Mouse (Mus musculus) midbrain, embryonic 13.5 days (tissue): ENCODE data around the gene Klhl21. TPM values are rescaled to one million over a fixed set of nuclear protein-coding genes. Genes with fewer than 3 reads are reported as not detected.

ENCODE experiments used
- ATAC-seq: fragments of 200-750 bp; cut with Nextera tagmentation; 2 replicates; pipeline ENCODE4 v1.8.0; 2017; ENCODE audit warnings: mild to moderate bottlenecking, moderate TSS enrichment, moderate library complexity
- H3K27ac ChIP-seq: fragments of 300-500 bp; sonication (generic); 2 replicates; pipeline ENCODE4 v1.5.1; 2015; ENCODE audit warnings: inconsistent platforms, mild to moderate bottlenecking, moderate library complexity
- H3K27me3 ChIP-seq: fragments of 300-500 bp; sonication (generic); 2 replicates; pipeline ENCODE4 v1.6.1; 2015; ENCODE audit warnings: mild to moderate bottlenecking, inconsistent platforms
- H3K36me3 ChIP-seq: fragments of 300-500 bp; sonication (generic); 2 replicates; pipeline ENCODE4 v1.6.1; 2015; ENCODE audit warnings: mild to moderate bottlenecking, inconsistent platforms
- H3K4me1 ChIP-seq: fragments of 300-500 bp; sonication (generic); replicated peaks from 2 replicates; pipeline ENCODE4 v1.6.1; 2015; ENCODE audit warnings: inconsistent platforms
- H3K4me2 ChIP-seq: fragments of 300-500 bp; sonication (generic); replicated peaks from 2 replicates; pipeline ENCODE4 v1.6.1; 2015; ENCODE audit warnings: moderate library complexity, mild to moderate bottlenecking, inconsistent platforms
- H3K4me3 ChIP-seq: fragments of 300-500 bp; sonication (generic); replicated peaks from 2 replicates; pipeline ENCODE4 v1.5.1; 2015; ENCODE audit warnings: mild to moderate bottlenecking, inconsistent platforms
- H3K9ac ChIP-seq: fragments of 300-500 bp; sonication (generic); replicated peaks from 2 replicates; pipeline ENCODE4 v1.6.1; 2015; ENCODE audit warnings: mild to moderate bottlenecking, inconsistent platforms
- H3K9me3 ChIP-seq: fragments of 300-500 bp; sonication (generic); 2 replicates; pipeline ENCODE4 v1.6.1; 2016; ENCODE audit warnings: mild to moderate bottlenecking, inconsistent platforms
- WGBS: fragments of 180-500 bp; shearing (Covaris S2); methylation state at CpG from one replicate; pipeline ENCODE4 v1.1.7; 2015; 5-methylcytosine and 5-hydroxymethylcytosine counted together
- polyA plus RNA-seq: library from polyadenylated mRNA; unstranded; fragments of >200 nt; fragmentation: Nextera tagmentation; extraction: Ambion mirVana; gene quantifications from 2 replicates; pipeline ENCODE4 v1.2.1, GENCODE M21; 2015

Gene Klhl21
- polyA plus RNA-seq, 1 experiment from 2014 or later = 3.0 TPM

DNA sequence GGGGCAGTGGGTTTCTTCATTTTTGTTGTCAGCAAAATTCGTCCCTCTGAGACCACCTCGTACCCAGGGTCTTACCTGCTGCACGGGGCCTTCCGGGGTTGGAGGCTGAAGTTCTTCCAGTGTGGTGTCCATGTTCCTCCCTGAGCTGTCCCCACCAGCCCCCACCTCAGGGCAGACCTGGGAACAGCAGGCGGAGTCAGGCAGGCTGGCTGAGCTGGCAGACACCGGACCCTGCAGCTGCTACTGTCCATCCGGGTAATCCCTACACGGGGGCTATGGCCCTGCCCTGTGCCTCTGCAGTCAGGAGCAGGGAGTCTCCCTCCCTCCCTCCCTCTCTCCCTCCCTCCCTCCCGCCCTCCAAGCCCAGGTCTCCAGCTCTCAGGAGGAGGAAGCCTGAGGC lies 25.0 kb upstream of the Klhl21 start:
- Histone ChIP-seq H3K27me3 (no peaks in the 10 kb centered on the region), H3K36me3 (peaks cover 35% of the 10 kb centered on the region), H3K4me1 (peaks cover 26% of the 10 kb centered on the region), H3K4me2 (no peak overlapping the region), H3K27ac (no peak overlapping the region; the same call in 1 of the 2 replicates), H3K9me3 (no peaks in the 10 kb centered on the region), H3K4me3 (no peak overlapping the region), H3K9ac (no peak overlapping the region)
- no peak for ATAC-seq
- 28% methylated on average over 8 of the region's 9 CpGs for WGBS

GRCm38 (mm10) chr4:151985886-151986285 lies 22.7 kb upstream of the Klhl21 start:
- ATAC-seq = no peak
- 48% methylated on average over 10 of the region's 10 CpGs for WGBS
- Histone ChIP-seq H3K9ac (peak overlapping the region; percentile 23; the same call in 1 of the 2 replicates), H3K27ac (no peak overlapping the region), H3K9me3 (no peaks in the 10 kb centered on the region), H3K4me2 (no peak overlapping the region), H3K4me3 (no peak overlapping the region), H3K27me3 (no peaks in the 10 kb centered on the region), H3K36me3 (peaks cover 31% of the 10 kb centered on the region), H3K4me1 (peaks cover 30% of the 10 kb centered on the region)

- no peaks in the 10 kb centered on the region for H3K9me3 ChIP-seq
- no peaks in the 10 kb centered on the region for H3K27me3 ChIP-seq
- ATAC-seq = no peak
- H3K36me3 ChIP-seq = peaks cover 35% of the 10 kb centered on the region
- H3K4me1 ChIP-seq = peaks cover 28% of the 10 kb centered on the region
- WGBS = 65% methylated on average over 8 of the region's 8 CpGs
- H3K4me3 ChIP-seq = no peak overlapping the region
- H3K9ac ChIP-seq = no peak overlapping the region
- no peak overlapping the region for H3K27ac ChIP-seq
- no peak overlapping the region for H3K4me2 ChIP-seq
Observed at GRCm38 (mm10) chr4:151986650-151987049, 22.0 kb upstream of the Klhl21 start.

- Histone ChIP-seq H3K4me2 (peak overlapping the region; percentile 86), H3K4me1 (peaks cover 27% of the 10 kb centered on the region), H3K9me3 (no peaks in the 10 kb centered on the region), H3K36me3 (peaks cover 41% of the 10 kb centered on the region), H3K4me3 (peak overlapping the region; percentile 84), H3K27me3 (no peaks in the 10 kb centered on the region), H3K9ac (peak overlapping the region; percentile 92), H3K27ac (peak overlapping the region; percentile 77)
- WGBS = 36% methylated on average over 10 of the region's 10 CpGs
- ATAC-seq = peak; percentile 2; the same call in 1 of the 2 replicates
Observed at GRCm38 (mm10) chr4:151988014-151988341, 20.6 kb upstream of the Klhl21 start.

- under 1% methylated on average over 54 of the region's 54 CpGs for WGBS
- peak; percentile 82 for ATAC-seq
- Histone ChIP-seq H3K9ac (peak within 1 kb of the TSS; percentile 92), H3K27me3 (no peaks in the 10 kb centered on the region), H3K9me3 (no peaks in the 10 kb centered on the region), H3K4me2 (peak within 1 kb of the TSS; percentile 86), H3K27ac (peak within 1 kb of the TSS; percentile 77), H3K4me3 (peak within 1 kb of the TSS; percentile 84), H3K36me3 (peaks cover 42% of the 10 kb centered on the region), H3K4me1 (peaks cover 32% of the 10 kb centered on the region)
Observed at GRCm38 (mm10) chr4:151988342-151989109, 20.1 kb upstream of the Klhl21 start, which contains the start of gene Thap3. TSS of gene Thap3 (minus strand) at chr4:151988997.

- ATAC-seq = peak; percentile 43
- H3K4me1 ChIP-seq = peaks cover 37% of the 10 kb centered on the region
- H3K27ac ChIP-seq = no peak overlapping the region
- no peaks in the 10 kb centered on the region for H3K9me3 ChIP-seq
- H3K36me3 ChIP-seq = peaks cover 42% of the 10 kb centered on the region
- 0 out of 2 replicates have a peak overlapping the region, but pooled peaks have one; percentile 92 for H3K9ac ChIP-seq
- H3K27me3 ChIP-seq = no peaks in the 10 kb centered on the region
- peak overlapping the region; percentile 84 for H3K4me3 ChIP-seq
- 31% methylated on average over 6 of the region's 6 CpGs for WGBS
- H3K4me2 ChIP-seq = peak overlapping the region; percentile 86
Observed at GRCm38 (mm10) chr4:151989110-151989488, 19.5 kb upstream of the Klhl21 start.

DNA sequence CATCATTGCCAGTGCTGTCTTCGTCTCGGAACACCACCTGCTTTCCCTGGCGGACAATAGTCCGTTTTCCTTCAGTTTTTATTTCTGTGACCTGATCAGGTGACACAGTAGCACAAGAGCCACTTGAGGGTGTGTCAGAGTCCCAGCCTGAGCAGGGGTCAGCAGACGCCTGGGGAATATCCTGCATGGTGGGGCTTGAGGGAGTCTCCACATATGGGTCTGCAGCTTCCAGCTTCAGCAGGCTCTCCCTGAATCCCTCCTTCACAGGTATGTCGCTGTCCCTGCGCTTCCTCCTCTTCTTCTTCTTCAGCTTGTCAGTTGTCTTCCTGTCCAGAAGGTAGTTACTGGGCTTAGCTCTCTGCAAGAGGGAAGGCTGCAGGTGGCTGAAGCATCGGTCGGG lies 16.5 kb upstream of the Klhl21 start:
- Histone ChIP-seq H3K36me3 (peaks cover 39% of the 10 kb centered on the region), H3K9ac (no peak overlapping the region), H3K9me3 (no peaks in the 10 kb centered on the region), H3K27me3 (no peaks in the 10 kb centered on the region), H3K4me2 (no peak overlapping the region), H3K4me1 (peaks cover 39% of the 10 kb centered on the region), H3K27ac (no peak overlapping the region), H3K4me3 (no peak overlapping the region)
- no peak for ATAC-seq
- WGBS = 94% methylated on average over 9 of the region's 9 CpGs

DNA sequence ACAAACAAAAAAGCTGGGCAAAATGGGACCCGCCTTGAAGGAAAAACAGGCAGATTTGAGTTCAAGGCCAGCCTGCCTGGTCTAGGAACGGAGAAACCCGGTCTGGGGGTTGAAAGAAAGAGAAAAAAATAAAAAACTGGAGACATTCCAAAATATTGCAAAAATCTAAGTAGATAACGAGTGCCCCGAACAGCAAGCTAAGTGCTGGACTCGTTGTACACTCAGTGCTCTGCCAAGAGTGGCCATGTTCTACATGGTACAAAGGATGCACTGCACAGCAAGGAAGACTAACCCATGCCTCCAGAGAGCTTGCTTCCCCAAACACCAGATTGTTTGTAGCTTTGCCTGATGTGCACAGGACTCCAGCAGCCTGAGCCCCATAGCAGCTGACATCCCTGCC lies 15.6 kb upstream of the Klhl21 start:
- Histone ChIP-seq H3K27me3 (no peaks in the 10 kb centered on the region), H3K9me3 (no peaks in the 10 kb centered on the region), H3K36me3 (peaks cover 39% of the 10 kb centered on the region), H3K27ac (no peak overlapping the region), H3K9ac (0 out of 2 replicates have a peak overlapping the region, but pooled peaks have one; percentile 6), H3K4me2 (no peak overlapping the region), H3K4me3 (0 out of 2 replicates have a peak overlapping the region, but pooled peaks have one; percentile 1), H3K4me1 (peaks cover 37% of the 10 kb centered on the region)
- no peak for ATAC-seq
- WGBS = 87% methylated on average over 6 of the region's 6 CpGs

DNA sequence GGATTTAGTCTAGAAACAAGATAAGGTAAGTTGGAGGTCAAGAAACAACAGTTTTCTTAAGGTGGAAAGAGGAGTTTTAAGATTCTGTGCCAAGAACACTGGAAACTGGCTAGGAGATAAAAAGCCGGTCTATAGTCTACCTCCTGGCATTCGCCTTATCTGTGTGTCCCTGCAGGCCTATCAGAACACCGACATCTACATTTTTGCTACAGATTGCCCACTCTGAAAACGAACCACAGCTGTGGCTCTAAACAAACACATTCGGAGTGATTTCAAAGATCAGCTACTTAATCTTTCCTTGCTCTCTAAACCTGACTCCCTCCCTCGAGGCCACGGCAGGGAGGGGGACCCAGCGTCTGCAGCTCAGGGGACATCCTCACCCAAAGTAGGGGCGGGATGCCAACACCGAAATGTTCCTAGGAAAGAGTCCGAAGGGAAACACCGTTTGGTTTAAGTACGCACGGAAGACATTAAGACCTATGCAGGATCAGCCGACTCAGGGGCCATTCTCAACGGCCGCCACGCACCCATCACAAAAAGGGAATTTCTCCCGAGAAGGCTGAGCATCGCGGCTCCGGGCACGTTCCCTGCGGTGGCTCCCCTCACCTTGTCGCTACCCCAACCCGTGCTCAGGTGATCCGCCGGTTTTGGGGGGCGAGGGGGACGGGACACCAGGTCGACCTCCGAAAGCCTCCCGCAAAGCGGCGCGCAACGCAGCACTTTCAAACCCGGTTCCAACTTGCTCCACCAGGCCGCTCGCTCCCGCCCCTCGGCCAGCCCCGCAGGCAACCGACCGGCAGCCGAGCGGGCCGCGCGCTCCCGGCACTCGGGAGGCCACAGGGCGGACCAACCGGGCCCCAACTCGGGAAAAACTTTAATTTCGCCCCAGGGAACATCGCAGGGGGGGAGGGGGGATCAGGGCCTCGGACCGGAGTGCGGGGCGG lies 14.1 kb upstream of the Klhl21 start:
- H3K9ac ChIP-seq = peak overlapping the region; percentile 93
- no peaks in the 10 kb centered on the region for H3K9me3 ChIP-seq
- WGBS = 1% methylated on average over 59 of the region's 61 CpGs
- H3K27ac ChIP-seq = peak overlapping the region; percentile 48
- H3K4me1 ChIP-seq = peaks cover 29% of the 10 kb centered on the region
- no peak for ATAC-seq
- no peaks in the 10 kb centered on the region for H3K27me3 ChIP-seq
- H3K36me3 ChIP-seq = peaks cover 39% of the 10 kb centered on the region
- H3K4me2 ChIP-seq = peak overlapping the region; percentile 91
- peak overlapping the region; percentile 73 for H3K4me3 ChIP-seq

DNA sequence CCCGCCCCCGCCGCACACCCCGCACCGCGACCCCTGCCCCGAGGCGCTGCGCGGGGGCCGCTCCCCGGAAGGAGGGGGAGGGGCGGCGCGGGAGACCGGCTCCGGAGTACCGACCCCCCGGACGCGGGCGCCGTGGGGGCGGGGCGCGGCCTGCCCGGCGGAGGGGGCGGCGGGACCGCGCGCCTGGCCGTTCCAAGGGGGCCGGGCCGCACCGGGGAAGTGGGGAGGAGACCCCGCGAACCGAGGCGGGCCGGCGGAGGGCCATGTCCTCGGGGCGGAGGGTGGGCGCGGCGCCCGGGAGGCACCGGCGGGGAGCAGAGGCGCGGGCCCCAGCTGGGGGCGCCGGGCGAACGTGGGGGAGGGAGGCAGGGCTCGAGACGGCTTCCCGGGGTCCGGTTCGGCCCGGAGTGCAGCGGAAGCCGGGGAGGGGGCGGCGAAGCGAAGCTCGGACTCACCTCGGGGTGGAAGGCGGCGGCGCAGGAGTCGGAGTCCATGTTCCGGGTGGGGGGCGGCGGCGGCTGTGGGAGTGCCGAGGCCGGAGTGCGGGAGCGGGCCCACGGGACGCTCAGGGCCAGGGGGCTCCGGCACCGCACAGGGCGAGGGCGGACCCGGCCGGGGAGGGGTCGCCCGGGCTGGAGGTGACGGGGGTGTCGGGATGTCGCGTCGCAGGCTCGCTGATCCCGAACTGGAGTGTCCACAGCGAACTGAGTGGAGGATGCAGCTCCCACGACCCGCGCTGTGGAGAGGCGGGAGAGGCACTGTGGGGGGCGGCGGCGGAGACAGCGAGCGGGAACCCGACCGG lies 13.0 kb upstream of the Klhl21 start:
- WGBS = 1% methylated on average over 79 of the region's 111 CpGs
- Histone ChIP-seq H3K4me3 (peak overlapping the region; percentile 73), H3K27ac (peak overlapping the region; percentile 48), H3K4me1 (peaks cover 29% of the 10 kb centered on the region), H3K4me2 (peak overlapping the region; percentile 91), H3K9me3 (no peaks in the 10 kb centered on the region), H3K27me3 (no peaks in the 10 kb centered on the region), H3K9ac (peak overlapping the region; percentile 93), H3K36me3 (peaks cover 29% of the 10 kb centered on the region)
- ATAC-seq = peak; percentile 79

- H3K4me1 ChIP-seq = peaks cover 29% of the 10 kb centered on the region
- H3K4me3 ChIP-seq = peak within 1 kb of the TSS; percentile 73
- no peaks in the 10 kb centered on the region for H3K27me3 ChIP-seq
- H3K36me3 ChIP-seq = peaks cover 21% of the 10 kb centered on the region
- no peaks in the 10 kb centered on the region for H3K9me3 ChIP-seq
- H3K9ac ChIP-seq = peak within 1 kb of the TSS; percentile 93
- peak within 1 kb of the TSS; percentile 91 for H3K4me2 ChIP-seq
- peak; percentile 97 for ATAC-seq
- H3K27ac ChIP-seq = peak within 1 kb of the TSS; percentile 90
- WGBS = under 1% methylated on average over 91 of the region's 94 CpGs
Observed at GRCm38 (mm10) chr4:151996173-151996950, 12.2 kb upstream of the Klhl21 start, which contains the start of gene Phf13. TSS of gene Phf13 (minus strand) at chr4:151996258.
